Mouse (Mus musculus): ENCODE results near the gene Gm49342.

GRCm38 (mm10) chr14:50903973-50904827 lies 40.1 kb upstream of the Gm49342 start:
- TF ChIP-seq EP300 (IDR thresholded peaks at IDR 0.05; ENCODE audit: low read depth) (no peak), CTCF (IDR thresholded peaks at IDR 0.05; ENCODE audit: low read depth) (peak; percentile 64)

Data from liver, postnatal 0 days (tissue).